ENCODE assay signal across 12 mouse cellular contexts in the genomic region with DNA sequence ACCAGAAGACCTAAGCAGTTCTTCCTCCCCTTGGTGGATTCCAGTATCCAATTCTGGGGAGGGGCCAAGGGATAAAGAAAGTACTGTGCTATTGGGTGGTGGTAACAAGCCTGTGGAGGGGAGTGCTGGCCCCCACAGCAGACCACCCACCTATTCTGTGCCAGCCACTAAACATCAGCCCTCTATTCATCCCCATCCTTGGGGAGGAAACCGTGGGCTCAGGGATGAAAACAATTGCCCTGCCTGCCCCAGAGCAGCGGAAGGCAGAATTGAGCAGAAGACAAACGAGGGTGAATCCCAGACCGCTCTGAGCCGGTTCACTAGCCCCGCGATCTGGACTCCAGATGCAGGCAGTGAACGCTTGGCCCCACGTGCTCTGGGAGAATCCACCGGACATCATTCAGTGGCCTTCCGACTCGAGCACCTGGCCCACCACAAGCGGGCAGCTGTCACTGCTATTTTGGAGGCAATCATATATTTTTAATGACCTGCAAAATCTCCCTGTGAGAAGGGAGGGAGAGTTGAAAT.
A peak's percentile ranks its signal among the peaks of the same experiment; 100 is the strongest.
DNase-seq lines count a peak whose midpoint lies in the region; ATAC-seq and TF ChIP-seq lines count a peak whose summit lies in the region.
"Had no signal": no experiment of that assay in that cellular context is flagged by ENCODE, and none has a peak within 500 bp of the region (broad histone marks: within the 10 kb centered on the region; RNA-seq: fewer than 3 reads in every experiment).

No protein-coding gene starts in this region.

- H3K4me2 ChIP-seq in embryonic facial prominence, embryonic 11.5 days (ENCODE audit: low read depth, low read length) = no peak overlapping the region
- no peak overlapping the region for H3K4me2 ChIP-seq in neural tube, embryonic 11.5 days (ENCODE audit: low read depth)
- H3K4me2 ChIP-seq: heart, embryonic 13.5 days had no signal

- H3K9me3 ChIP-seq in embryonic facial prominence, embryonic 11.5 days (replicated peaks; ENCODE audit: control insufficient read depth, low read length) = no peaks in the 10 kb centered on the region
- H3K9me3 ChIP-seq in limb, embryonic 10.5 days (replicated peaks) = no peaks in the 10 kb centered on the region
- no peaks in the 10 kb centered on the region for H3K9me3 ChIP-seq in neural tube, embryonic 11.5 days (ENCODE audit: control insufficient read depth, low read length)

- no peaks in the 10 kb centered on the region for H3K36me3 ChIP-seq in embryonic facial prominence, embryonic 11.5 days (replicated peaks; ENCODE audit: control insufficient read depth, insufficient read depth, low read depth, low read length)
- no peaks in the 10 kb centered on the region for H3K36me3 ChIP-seq in limb, embryonic 10.5 days
- H3K36me3 ChIP-seq in neural tube, embryonic 11.5 days (ENCODE audit: control insufficient read depth, insufficient read depth, low read length) = no peaks in the 10 kb centered on the region
- H3K36me3 ChIP-seq: heart, embryonic 13.5 days had no signal

- 5% methylated on average over 13 of the region's 13 CpGs for WGBS in embryonic facial prominence, embryonic 11.5 days
- 4% methylated on average over 13 of the region's 13 CpGs for WGBS in limb, embryonic 10.5 days
- WGBS in neural tube, embryonic 11.5 days = 2% methylated on average over 13 of the region's 13 CpGs

- no peak overlapping the region for H3K9ac ChIP-seq in embryonic facial prominence, embryonic 11.5 days (replicated peaks; ENCODE audit: low read length)
- H3K9ac ChIP-seq in neural tube, embryonic 11.5 days (ENCODE audit: low read length) = no peak overlapping the region
- H3K9ac ChIP-seq: heart, embryonic 13.5 days had no signal

- no peak overlapping the region for H3K27ac ChIP-seq in gastrocnemius, adult 2 months
- no peak overlapping the region for H3K27ac ChIP-seq in embryonic facial prominence, embryonic 11.5 days (replicated peaks; ENCODE audit: low read depth, low read length)
- peak overlapping the region; percentile 79 for H3K27ac ChIP-seq in limb, embryonic 10.5 days
- no peak overlapping the region for H3K27ac ChIP-seq in neural tube, embryonic 11.5 days (ENCODE audit: low read depth, low read length)
- H3K27ac ChIP-seq: heart, embryonic 13.5 days; stomach, postnatal 0 days had no signal

- H3K27me3 ChIP-seq in embryonic facial prominence, embryonic 11.5 days (ENCODE audit: control insufficient read depth, insufficient read depth, low read length) = no peaks in the 10 kb centered on the region
- H3K27me3 ChIP-seq in limb, embryonic 10.5 days (ENCODE audit: low read depth, poor library complexity, severe bottlenecking) = no peaks in the 10 kb centered on the region
- H3K27me3 ChIP-seq in neural tube, embryonic 11.5 days (ENCODE audit: control insufficient read depth, insufficient read depth, low read length) = no peaks in the 10 kb centered on the region

- ATAC-seq in embryonic facial prominence, embryonic 11.5 days (replicated peaks; ENCODE audit: insufficient number of reproducible peaks, low FRiP score, low TSS enrichment, low read depth) = peak; percentile 39; the same call in 1 of the 2 replicates
- ATAC-seq in neural tube, embryonic 11.5 days (ENCODE audit: insufficient read depth, low FRiP score, low TSS enrichment) = peak; percentile 35; the same call in 1 of the 2 replicates
- ATAC-seq: CD4-positive, CD25-positive, alpha-beta regulatory T cell, adult 4 months had no signal

- H3K4me1 ChIP-seq in embryonic facial prominence, embryonic 11.5 days (ENCODE audit: control insufficient read depth, insufficient read depth, low read length) = 0 out of 2 replicates have a peak, but pooled peaks cover 2% of the 10 kb centered on the region
- H3K4me1 ChIP-seq in limb, embryonic 10.5 days = peaks cover 30% of the 10 kb centered on the region
- H3K4me1 ChIP-seq in neural tube, embryonic 11.5 days (ENCODE audit: control insufficient read depth, insufficient read depth, low read length) = peaks cover 3% of the 10 kb centered on the region; the same call in 1 of the 2 replicates

- no peak overlapping the region for H3K4me3 ChIP-seq in gastrocnemius, adult 2 months
- H3K4me3 ChIP-seq in embryonic facial prominence, embryonic 11.5 days (ENCODE audit: low read depth, low read length) = no peak overlapping the region
- H3K4me3 ChIP-seq in limb, embryonic 10.5 days = peak overlapping the region; percentile 20; the same call in 1 of the 2 replicates
- no peak overlapping the region for H3K4me3 ChIP-seq in neural tube, embryonic 11.5 days (ENCODE audit: low read depth, low read length)
- H3K4me3 ChIP-seq: heart, embryonic 13.5 days had no signal

- no peak for TF ChIP-seq CTCF in gastrocnemius, adult 2 months (IDR thresholded peaks at IDR 0.05)

- intact Hi-C loops in gastrocnemius, adult 2 months (cut with DNase I) = no loop called here

- peak; percentile 30 for DNase-seq in gastrocnemius, adult 2 months
- DNase-seq in gastrocnemius, adult 8-10 months (ENCODE audit: low spot score in 2 of 2) = no peak
- DNase-seq in embryonic facial prominence, embryonic 11.5 days (ENCODE audit: low spot score) = peak; percentile 64
- DNase-seq in limb, embryonic 10.5 days (ENCODE audit: low spot score) = peak; percentile 75
- peak; percentile 56 for DNase-seq in neural tube, embryonic 11.5 days (ENCODE audit: low spot score)
- DNase-seq in adrenal gland, adult (ENCODE audit: inconsistent age in 2 of 2, low spot score in 1 of 2) = no peak
- no peak for DNase-seq in layer of hippocampus, postnatal 10 days (ENCODE audit: low spot score in 2 of 2)
- no peak for DNase-seq in heart, adult 9 months (ENCODE audit: low spot score in 2 of 2)
- DNase-seq: lung, postnatal 14 days had no signal

Comparison
In these comparisons a context has a peak if more than half of its experiments do, and no peak if none do; other contexts are left out.
1. DNase-seq: peak in gastrocnemius, adult 2 months (single experiment), embryonic facial prominence, embryonic 11.5 days (single experiment), limb, embryonic 10.5 days (single experiment) and neural tube, embryonic 11.5 days (single experiment); none in gastrocnemius, adult 8-10 months (0 of 2), adrenal gland, adult (0 of 2), layer of hippocampus, postnatal 10 days (0 of 2) and heart, adult 9 months (0 of 2).